Mouse (Mus musculus) erythroblast, embryonic 14.5 days (primary cell): ENCODE results near the gene Zfyve19. TPM values are rescaled to one million over a fixed set of nuclear protein-coding genes. Genes with fewer than 3 reads are reported as not detected.

Experiments
- H3K27me3 ChIP-seq: 2 replicates; pipeline ENCODE4 v1.6.1; 2012; ENCODE audit warnings: inconsistent platforms; ENCODE audit not compliant: control insufficient read depth
- H3K36me3 ChIP-seq: 2 replicates; pipeline ENCODE4 v1.6.1; 2012; ENCODE audit warnings: mild to moderate bottlenecking, inconsistent platforms; ENCODE audit not compliant: control insufficient read depth
- H3K4me1 ChIP-seq: 2 replicates; pipeline ENCODE4 v1.6.1; 2012; ENCODE audit warnings: inconsistent platforms; ENCODE audit not compliant: control insufficient read depth
- H3K4me3 ChIP-seq: replicated peaks from 2 replicates; pipeline ENCODE3; 2012; ENCODE audit warnings: moderate library complexity, mild to moderate bottlenecking, inconsistent platforms
- H3K9me3 ChIP-seq: 2 replicates; pipeline ENCODE4 v1.6.1; 2012; ENCODE audit warnings: low read length, inconsistent platforms, mixed read lengths; ENCODE audit not compliant: control insufficient read depth
- GATA1 ChIP-seq: IDR thresholded peaks from 2 replicates; pipeline ENCODE4 v1.6.1; 2012; ENCODE audit warnings: low read length, inconsistent platforms, mixed read lengths
- TAL1 ChIP-seq: IDR thresholded peaks from 3 replicates; pipeline ENCODE4 v1.6.1; 2012; ENCODE audit warnings: low read length, inconsistent platforms, mixed read lengths
- polyA plus RNA-seq: library from polyadenylated mRNA; stranded (reverse); fragments of >175 nt; gene quantifications from 2 replicates; pipeline ENCODE4 v1.2.3, GENCODE M21; 2012

Gene Zfyve19
- polyA plus RNA-seq, 1 experiment = 1.9 TPM

- Histone ChIP-seq H3K4me1 (no peaks in the 10 kb centered on the region), H3K36me3 (no peaks in the 10 kb centered on the region), H3K27me3 (peaks cover 12% of the 10 kb centered on the region), H3K4me3 (no peak overlapping the region), H3K9me3 (no peaks in the 10 kb centered on the region)
- TF ChIP-seq TAL1 = no peak
- no peak for TF ChIP-seq GATA1
These were observed 54.6 kb downstream of the Zfyve19 start for GRCm38 (mm10) chr2:119262978-119263377.

GRCm38 (mm10) chr2:119263813-119264212, 55.4 kb downstream of the Zfyve19 start:
- peaks cover 12% of the 10 kb centered on the region for H3K27me3 ChIP-seq
- TF ChIP-seq TAL1 (no peak), GATA1 (no peak)
- no peaks in the 10 kb centered on the region for H3K4me1 ChIP-seq
- H3K36me3 ChIP-seq = no peaks in the 10 kb centered on the region
- no peaks in the 10 kb centered on the region for H3K9me3 ChIP-seq
- no peak overlapping the region for H3K4me3 ChIP-seq

Other genes with a start within 250 kb of the Zfyve19 start
- gene Ccdc32, start 179.2 kb upstream of the Zfyve19 start, polyA plus RNA-seq = 0.69 and 0.75 TPM in 2 replicates
- gene Rpusd2, start 173.8 kb upstream of the Zfyve19 start, polyA plus RNA-seq = 0.03 and 0.09 TPM in 2 replicates
- gene Knl1, start 161.5 kb upstream of the Zfyve19 start, polyA plus RNA-seq = 0.18 and 0.37 TPM in 2 replicates
- gene Rad51, start 95.8 kb upstream of the Zfyve19 start, polyA plus RNA-seq = 2.7 and 4.3 TPM in 2 replicates
- 4.4 and 6.3 TPM in 2 replicates for gene Rmdn3, start 51.6 kb upstream of the Zfyve19 start, polyA plus RNA-seq
- gene Gchfr, start 40.8 kb upstream of the Zfyve19 start, polyA plus RNA-seq = 0.20 and 0.22 TPM in 2 replicates
- gene Gm14137, start 34.1 kb upstream of the Zfyve19 start, polyA plus RNA-seq = not detected in 2 replicates
- gene Dnajc17, start 178 bp downstream of the Zfyve19 start, polyA plus RNA-seq = 3.9 and 5.5 TPM in 2 replicates
- not detected in 2 replicates for gene Ppp1r14d, start 21.3 kb downstream of the Zfyve19 start, polyA plus RNA-seq
- gene Spint1, start 28.7 kb downstream of the Zfyve19 start, polyA plus RNA-seq = 0.02 TPM in 1 of 2 replicates, not detected in the other
- not detected in 2 replicates for gene Rhov, start 62.7 kb downstream of the Zfyve19 start, polyA plus RNA-seq
- 0.60 and 0.73 TPM in 2 replicates for gene Vps18, start 80.1 kb downstream of the Zfyve19 start, polyA plus RNA-seq
- gene Dll4, start 117.2 kb downstream of the Zfyve19 start, polyA plus RNA-seq = 0.04 and 0.05 TPM in 2 replicates
- 3.1 and 7.6 TPM in 2 replicates for gene Chac1, start 142.6 kb downstream of the Zfyve19 start, polyA plus RNA-seq